Mouse (Mus musculus) MEL (cell line): ENCODE results near the gene Hoxb4.

Experiments
- CTCF ChIP-seq, 3 experiments: IDR thresholded peaks in 2 of 3; conservative IDR thresholded peaks in 1 of 3; 2 replicates each; pipeline ENCODE4 v1.5.1; 2011 to 2012; ENCODE audit warnings: low read length in 3 of 3, low read depth in 2 of 3, mild to moderate bottlenecking in 2 of 3, improper control_type of control experiment in 1 of 3, inconsistent platforms in 1 of 3, mixed read lengths in 1 of 3, moderate library complexity in 1 of 3; ENCODE audit not compliant: control insufficient read depth in 1 of 3, insufficient read depth in 1 of 3, poor library complexity in 1 of 3, severe bottlenecking in 1 of 3
- EP300 ChIP-seq, 2 experiments: IDR thresholded peaks; 2 replicates each; pipeline ENCODE4 v1.6.1; 2011; ENCODE audit warnings: improper control_type of control experiment in 2 of 2, low read length in 2 of 2, low read depth in 1 of 2, mild to moderate bottlenecking in 1 of 2
- MAFK ChIP-seq: IDR thresholded peaks from 2 replicates; pipeline ENCODE4 v1.6.1; 2011; ENCODE audit warnings: low read depth, mild to moderate bottlenecking, low read length, improper control_type of control experiment, borderline replicate concordance
- MXI1 ChIP-seq: IDR thresholded peaks from 2 replicates; pipeline ENCODE4 v1.6.1; 2011; ENCODE audit warnings: mild to moderate bottlenecking, low read depth, low read length, improper control_type of control experiment
- POLR2A ChIP-seq, 2 experiments: IDR thresholded peaks; 2 replicates each; pipeline ENCODE4 v1.6.1; 2011 to 2012; ENCODE audit warnings: low read length in 2 of 2, mild to moderate bottlenecking in 2 of 2, control low read depth in 1 of 2, improper control_type of control experiment in 1 of 2, low read depth in 1 of 2, moderate library complexity in 1 of 2; ENCODE audit not compliant: control insufficient read depth in 1 of 2, insufficient read depth in 1 of 2, poor library complexity in 1 of 2
- RAD21 ChIP-seq: IDR thresholded peaks from 2 replicates; pipeline ENCODE4 v1.6.1; 2011; ENCODE audit warnings: mild to moderate bottlenecking, low read depth, low read length, improper control_type of control experiment
- USF2 ChIP-seq, 2 experiments: IDR thresholded peaks; 2 replicates each; pipeline ENCODE4 v1.6.1; 2011 to 2012; ENCODE audit warnings: improper control_type of control experiment in 2 of 2, low read length in 2 of 2, borderline replicate concordance in 1 of 2, inconsistent platforms in 1 of 2, low read depth in 1 of 2, mild to moderate bottlenecking in 1 of 2; ENCODE audit not compliant: insufficient read depth in 1 of 2
- ZC3H11A ChIP-seq: IDR thresholded peaks from 2 replicates; pipeline ENCODE4 v1.6.1; 2012; ENCODE audit warnings: low read depth, mild to moderate bottlenecking, inconsistent platforms, low read length, improper control_type of control experiment

DNA sequence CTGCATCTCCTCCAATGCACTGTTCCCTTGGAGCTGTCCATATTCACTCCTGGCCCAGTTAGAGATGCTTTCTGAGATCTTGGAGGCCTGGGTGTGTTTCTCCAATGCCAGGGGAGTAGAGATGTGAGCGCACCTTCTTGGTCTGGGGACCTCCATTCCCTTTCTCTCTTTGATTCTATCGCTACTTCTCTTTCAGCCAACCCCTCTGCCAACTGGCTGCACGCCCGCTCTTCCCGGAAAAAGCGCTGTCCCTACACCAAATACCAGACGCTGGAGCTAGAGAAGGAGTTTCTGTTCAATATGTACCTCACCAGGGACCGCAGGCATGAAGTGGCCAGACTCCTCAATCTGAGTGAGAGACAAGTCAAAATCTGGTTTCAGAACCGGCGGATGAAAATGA lies 43.6 kb upstream of the Hoxb4 start:
- TF ChIP-seq CTCF (IDR thresholded peaks at IDR 0.05 in 2 of 3, conservative IDR thresholded peaks at IDR 0.05 in 1 of 3; ENCODE audit: control insufficient read depth in 1 of 3, insufficient read depth in 1 of 3, low read depth in 2 of 3, low read length in 3 of 3, poor library complexity in 1 of 3, severe bottlenecking in 1 of 3) = no peak
- TF ChIP-seq ZC3H11A = no peak
- no peak for TF ChIP-seq EP300 (IDR thresholded peaks at IDR 0.05; ENCODE audit: low read depth in 1 of 2, low read length in 2 of 2)
- no peak for TF ChIP-seq POLR2A (IDR thresholded peaks at IDR 0.05; ENCODE audit: control insufficient read depth in 1 of 2, insufficient read depth in 1 of 2, low read depth in 1 of 2, low read length in 2 of 2, poor library complexity in 1 of 2)
- TF ChIP-seq MAFK = no peak
- TF ChIP-seq USF2 (IDR thresholded peaks at IDR 0.05; ENCODE audit: borderline replicate concordance in 1 of 2, insufficient read depth in 1 of 2, low read depth in 1 of 2, low read length in 2 of 2) = no peak
- TF ChIP-seq RAD21 = no peak
- TF ChIP-seq MXI1 = no peak
